Mouse (Mus musculus) small intestine, adult 2 months (tissue): ENCODE results near the gene Il1b.

Experiments
- CTCF ChIP-seq: fragments of 200-500 bp; IDR thresholded peaks from 2 replicates; pipeline ENCODE4 v1.5.1; 2012; ENCODE audit warnings: low read depth, mild to moderate bottlenecking, control low read depth, inconsistent platforms, low read length, moderate library complexity, mixed read lengths; ENCODE audit not compliant: insufficient replicate concordance, insufficient read length; ENCODE audit errors: extremely low read depth
- POLR2A ChIP-seq: fragments of 200-500 bp; IDR thresholded peaks from 2 replicates; pipeline ENCODE4 v1.6.1; 2012; ENCODE audit warnings: low read depth, mild to moderate bottlenecking, control low read depth, inconsistent platforms, low read length, moderate library complexity

DNA sequence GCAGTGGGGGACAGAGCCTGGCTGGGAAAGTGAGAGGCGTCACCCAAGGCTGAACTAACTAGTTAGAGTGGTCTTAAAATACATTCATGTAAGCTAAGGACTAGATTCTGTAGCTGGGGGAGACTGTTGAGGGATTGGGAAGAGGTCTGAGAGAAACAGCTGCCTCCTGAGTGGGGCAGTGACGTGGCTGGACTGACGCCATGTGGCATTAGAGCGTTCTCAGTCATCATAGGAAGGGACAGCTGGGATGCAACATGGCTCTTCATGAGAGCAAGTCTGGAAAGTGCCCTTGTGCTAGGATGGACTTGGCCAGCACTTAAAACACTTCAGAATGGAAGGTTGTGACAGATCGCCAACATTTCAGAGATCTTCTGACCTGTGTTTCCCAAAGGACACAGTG is 2.1 kb downstream of the Il1b start:
- TF ChIP-seq CTCF = no peak
- TF ChIP-seq POLR2A = no peak
